Mouse (Mus musculus) embryonic facial prominence, embryonic 15.5 days (tissue): ENCODE measurements around the gene Masp1. TPM values are rescaled to one million over a fixed set of nuclear protein-coding genes. Genes with fewer than 3 reads are reported as not detected.

Experiments used
- polyA plus RNA-seq: library from polyadenylated mRNA; unstranded; fragments of >200 nt; fragmentation: Nextera tagmentation; extraction: Ambion mirVana; gene quantifications from 2 replicates; pipeline ENCODE4 v1.2.1, GENCODE M21; 2015

The Masp1 gene
- polyA plus RNA-seq, 1 experiment from 2014 or later: 7.7 TPM

Other genes starting within 250 kb of the Masp1 start
- gene Rtp1, start 91.7 kb downstream of the Masp1 start, polyA plus RNA-seq: 5.2 and 7.5 TPM in 2 replicates
- gene Rtp4, start 524 bp downstream of the Masp1 start, polyA plus RNA-seq: 9.3 and 9.8 TPM in 2 replicates